Mouse (Mus musculus): ENCODE measurements around the gene Mtch1.

DNA sequence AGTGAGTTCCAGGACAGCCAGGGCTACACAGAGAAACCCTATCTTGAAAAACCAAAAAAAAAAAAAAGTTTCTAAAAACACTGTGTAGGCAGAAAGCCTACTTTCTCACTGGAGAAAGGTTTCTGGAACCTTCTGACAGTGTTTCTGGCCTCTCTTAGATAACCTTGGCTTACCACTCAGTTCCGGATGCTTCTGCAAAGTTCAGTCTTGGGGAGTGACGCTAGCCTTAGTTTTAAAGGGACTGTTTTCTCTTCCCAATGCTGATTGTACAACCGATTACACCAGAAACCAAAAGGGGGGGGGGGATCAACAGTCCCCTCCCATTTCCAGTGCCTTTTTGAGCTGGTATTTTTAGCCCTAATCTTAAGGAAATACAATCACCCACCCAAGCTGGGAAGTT is 24.1 kb downstream of the Mtch1 start:
- TF ChIP-seq CTCF (IDR thresholded peaks at IDR 0.05; ENCODE audit: low read depth, low read length) (no peak), POLR2A (IDR thresholded peaks at IDR 0.05; ENCODE audit: borderline replicate concordance, low read depth, low read length) (no peak)
